Mouse (Mus musculus) adrenal gland, postnatal 36 days (tissue): Measurements from ENCODE around the gene Enpp5. TPM values are rescaled to one million over a fixed set of nuclear protein-coding genes. Genes with fewer than 3 reads are reported as not detected.
A peak's percentile ranks its signal among the peaks of the same experiment; 100 is the strongest.

Source experiments
- DNase-seq, 2 experiments: peaks; one replicate each; pipeline ENCODE4 v3.0.0; 2021; ENCODE audit warnings: mixed read lengths in 1 of 2
- total RNA-seq, 2 experiments: library from RNA; stranded (reverse); gene quantifications; 2 replicates each; pipeline ENCODE4 v1.2.3; 2021

Enpp5 gene
- total RNA-seq, 2 experiments from 2014 or later: 43.7 to 47.0 TPM

DNA sequence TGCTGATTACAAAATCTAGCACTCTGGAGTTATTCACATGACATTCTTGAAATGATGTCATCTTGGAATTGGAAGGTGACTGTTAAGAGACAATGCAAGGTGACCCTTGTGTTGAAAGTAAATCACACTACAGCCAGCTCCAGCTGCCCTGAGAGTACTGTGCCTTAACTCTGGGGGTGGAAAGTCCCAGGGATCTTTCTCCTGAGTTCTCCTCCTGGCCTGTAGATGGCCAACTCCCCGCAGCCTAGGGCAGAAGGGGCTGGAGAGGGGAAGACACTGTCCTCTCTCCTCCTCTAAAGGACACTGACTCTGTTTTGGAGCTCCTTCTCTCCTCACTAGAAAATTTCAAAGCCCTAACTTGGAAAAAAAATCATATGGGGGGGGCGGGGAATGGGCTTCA, 12.9 kb downstream of the Enpp5 start:
- no peak for DNase-seq

DNA sequence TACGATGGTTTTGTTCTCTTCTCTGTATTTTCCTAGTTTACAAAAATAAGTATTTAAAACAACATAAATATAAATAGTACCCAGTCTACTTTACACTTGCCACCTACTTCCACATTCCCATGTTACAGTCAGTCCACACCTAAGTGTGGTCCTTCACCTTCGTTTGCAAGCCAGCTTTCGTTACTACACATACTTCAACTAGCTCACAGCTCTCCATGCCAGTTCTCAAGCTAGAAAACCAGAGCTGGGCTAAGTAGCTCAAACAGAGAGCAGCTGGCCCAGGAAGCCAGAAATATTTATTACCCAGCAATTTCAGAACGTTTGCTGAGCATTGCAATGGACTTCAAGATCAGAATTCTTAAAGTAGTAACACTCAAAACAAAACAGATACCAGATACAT, 21.9 kb downstream of the Enpp5 start:
- no peak for DNase-seq

DNA sequence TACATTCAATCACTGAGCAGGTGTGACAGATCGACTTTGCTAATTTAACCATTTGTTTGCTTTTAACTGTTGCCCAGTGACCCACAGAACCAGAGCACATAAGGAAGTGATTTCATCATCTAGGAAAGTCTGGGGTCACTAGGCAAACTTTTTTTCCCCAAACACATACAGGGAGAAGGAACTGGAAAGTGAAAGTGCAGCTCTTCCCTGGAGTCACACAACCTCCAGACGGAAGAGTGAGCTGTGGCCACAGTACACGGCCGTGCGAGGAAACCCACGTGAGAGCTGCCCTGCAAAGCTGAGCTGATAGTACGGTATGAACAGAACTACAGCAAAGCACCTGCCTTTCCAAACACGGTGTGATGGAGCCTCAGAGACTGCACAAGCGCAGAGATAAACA, 22.3 kb downstream of the Enpp5 start:
- DNase-seq: peak in 1 of 2 experiments; percentile 8

DNA sequence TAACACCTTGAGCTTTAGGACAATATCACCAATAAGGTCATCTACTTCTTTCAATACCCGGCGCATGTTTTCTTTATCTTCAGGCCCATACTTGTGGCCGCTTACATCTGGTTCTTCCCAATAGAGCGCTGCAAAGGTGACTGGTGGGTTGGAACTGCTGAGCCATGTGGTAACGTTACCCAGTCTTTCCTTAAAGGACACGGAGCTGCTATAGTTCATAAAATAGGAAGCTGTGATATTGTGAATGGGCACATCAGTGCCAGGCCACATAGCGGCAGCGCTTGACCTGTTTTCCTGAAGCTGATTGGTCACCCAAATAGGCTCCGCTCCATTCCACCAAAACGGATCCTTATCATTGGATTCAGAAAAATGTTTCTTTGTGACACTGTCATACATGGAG, 23.3 kb downstream of the Enpp5 start:
- no peak for DNase-seq

DNA sequence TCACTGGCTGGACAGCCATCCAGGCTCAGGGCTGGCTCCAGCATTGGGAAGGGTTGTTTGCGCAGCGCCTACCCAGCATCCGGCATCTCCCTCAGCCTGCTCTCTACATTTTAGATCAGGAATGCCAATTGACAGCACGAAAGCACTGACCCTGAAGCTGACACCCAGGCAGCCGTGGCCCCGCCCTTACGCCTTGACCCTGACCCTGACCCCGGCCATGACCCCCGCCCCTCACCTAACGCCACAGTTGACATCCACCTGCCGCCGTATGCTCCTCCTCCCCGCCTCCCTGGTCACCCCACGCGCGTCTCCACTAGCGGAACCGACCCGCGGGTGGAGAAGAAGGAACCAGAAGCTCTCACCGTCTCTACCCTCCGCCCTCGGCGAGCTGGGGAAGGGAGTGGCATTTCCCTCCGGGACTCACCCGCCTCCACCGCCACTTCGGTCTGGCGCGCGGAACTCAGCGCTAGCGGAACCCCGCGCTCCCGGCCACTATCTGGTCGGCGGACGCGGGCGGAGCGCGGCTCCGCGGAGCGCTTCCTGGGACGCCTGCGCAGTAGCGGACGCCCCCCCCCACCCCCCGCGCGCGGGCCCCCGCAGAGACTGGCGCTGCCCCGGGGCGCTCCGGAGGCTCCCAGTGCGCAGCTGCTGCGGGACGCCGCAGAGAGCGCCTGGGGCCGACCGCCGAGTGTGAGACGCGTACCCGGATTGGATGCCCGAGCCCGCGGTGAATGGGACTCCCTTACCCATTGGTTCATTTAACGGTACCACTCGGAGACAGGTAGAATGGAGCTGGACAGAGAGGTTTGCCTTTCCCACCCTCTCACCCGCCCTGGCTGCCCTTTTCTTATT, 26.9 kb downstream of the Enpp5 start, which contains the start of gene Enpp4:
Gene Enpp4 (minus strand): TSS at position 523 of the 852 bp plus-strand sequence.
- peak; percentile 92 to 95 for DNase-seq

DNA sequence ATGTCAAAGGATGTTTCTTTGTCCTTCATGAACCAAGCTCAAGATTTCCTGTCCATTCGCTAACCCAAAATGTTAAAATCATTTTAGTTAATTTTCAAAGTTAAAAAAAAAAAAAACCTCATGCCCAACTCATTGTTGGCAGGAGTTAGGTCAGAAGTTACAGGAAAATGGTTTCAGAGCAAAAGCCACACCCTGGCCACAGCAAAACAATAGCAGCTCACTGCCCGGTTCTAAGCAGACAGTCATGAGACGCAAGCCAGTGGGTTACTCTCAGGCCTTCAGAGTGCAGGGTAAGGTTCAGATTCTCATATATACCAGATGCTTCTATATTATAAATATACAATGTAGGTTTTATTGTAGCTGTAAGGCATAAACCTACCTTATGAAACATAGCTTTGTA, 29.7 kb downstream of the Enpp5 start:
- no peak for DNase-seq

DNA sequence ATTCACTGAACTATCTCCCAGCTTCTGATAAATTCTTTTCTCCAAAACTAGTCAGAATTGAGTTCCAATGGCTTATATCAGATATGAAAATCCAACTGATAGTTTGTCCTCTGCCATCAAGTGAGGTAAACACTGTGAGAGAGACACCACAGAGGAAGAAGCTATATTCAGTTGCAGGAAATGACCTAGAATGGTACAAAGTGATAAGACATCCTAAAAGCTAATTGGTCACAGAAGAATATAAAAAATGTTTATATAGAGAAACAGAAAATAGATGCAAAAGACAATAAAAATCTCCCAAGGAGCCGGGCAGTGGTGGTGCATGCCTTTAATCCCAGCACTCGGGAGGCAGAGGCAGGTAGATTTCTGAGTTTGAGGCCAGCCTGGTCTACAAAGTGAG, 38.0 kb downstream of the Enpp5 start:
- DNase-seq: no peak

DNA sequence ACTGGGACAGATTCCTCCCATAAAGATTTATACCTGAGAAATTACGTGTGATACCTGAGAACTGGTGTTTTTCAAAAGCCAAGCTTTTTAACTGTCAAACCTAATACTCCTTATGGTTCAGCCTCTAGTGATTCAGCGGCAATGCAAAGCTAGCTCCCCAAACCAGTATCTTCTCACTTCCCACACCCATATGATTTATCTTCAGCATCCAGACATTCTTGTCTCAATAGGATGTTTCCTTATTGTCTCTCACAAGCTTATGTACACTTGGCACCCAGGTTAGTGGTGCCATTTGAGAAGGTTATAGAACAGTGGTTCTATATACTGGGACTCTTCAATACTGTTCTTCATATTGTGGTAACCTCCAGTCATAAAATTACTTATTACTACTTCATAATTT, 39.1 kb downstream of the Enpp5 start:
- DNase-seq: no peak

DNA sequence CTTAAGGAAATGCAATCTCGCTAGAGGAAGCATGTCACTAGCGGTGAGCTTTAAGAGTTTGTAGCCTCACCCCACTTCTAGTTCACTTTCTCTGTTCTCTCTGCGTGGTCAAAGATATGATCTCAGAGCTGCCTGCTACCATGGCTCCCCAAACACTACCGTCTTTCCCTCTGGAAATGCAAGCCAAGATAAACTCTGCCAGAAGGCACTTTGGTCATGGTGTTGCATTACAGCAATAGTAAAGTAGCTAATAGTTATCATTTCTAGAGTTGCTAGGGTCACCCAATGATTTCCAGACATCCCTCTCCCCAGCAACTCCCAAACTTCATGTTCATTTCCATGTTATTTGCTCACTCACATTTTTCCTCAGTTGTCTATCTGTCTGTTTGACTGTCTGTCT, 39.6 kb downstream of the Enpp5 start:
- no peak for DNase-seq

DNA sequence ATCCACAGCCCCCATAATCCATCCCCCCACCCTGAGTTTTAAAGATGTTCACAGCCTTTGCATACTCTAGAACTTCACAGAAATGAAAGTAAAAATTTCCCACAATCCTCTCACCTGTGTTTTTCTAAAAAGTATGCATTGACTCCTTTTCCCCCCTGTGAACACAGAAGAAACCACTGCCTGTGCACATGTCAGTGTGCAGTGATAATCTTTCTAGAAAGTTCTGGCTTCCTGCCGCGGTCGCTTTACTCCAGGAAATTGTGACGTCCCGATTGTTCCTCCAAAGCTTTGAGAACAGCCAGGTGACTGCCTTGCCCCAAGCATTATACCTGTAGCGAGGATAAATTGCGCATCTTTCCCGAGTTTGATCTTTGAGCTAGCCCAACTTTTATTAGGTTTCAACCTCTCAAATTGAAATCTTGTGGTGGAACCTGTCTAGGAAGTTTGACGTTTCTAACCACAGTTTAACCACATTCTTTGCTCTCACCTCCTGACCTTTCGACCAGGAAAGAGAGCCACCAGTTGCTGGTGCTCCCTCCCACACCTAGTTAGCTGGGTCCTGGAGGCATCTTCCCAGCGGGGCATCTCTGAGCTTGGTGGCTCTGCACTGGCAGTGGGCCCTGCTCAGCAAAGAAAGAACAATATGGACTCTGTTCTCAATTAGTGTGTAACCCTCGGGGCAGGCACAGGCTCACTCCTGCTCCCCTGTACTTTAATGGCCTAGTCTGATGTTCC, 42.9 kb downstream of the Enpp5 start:
- no peak for DNase-seq

DNA sequence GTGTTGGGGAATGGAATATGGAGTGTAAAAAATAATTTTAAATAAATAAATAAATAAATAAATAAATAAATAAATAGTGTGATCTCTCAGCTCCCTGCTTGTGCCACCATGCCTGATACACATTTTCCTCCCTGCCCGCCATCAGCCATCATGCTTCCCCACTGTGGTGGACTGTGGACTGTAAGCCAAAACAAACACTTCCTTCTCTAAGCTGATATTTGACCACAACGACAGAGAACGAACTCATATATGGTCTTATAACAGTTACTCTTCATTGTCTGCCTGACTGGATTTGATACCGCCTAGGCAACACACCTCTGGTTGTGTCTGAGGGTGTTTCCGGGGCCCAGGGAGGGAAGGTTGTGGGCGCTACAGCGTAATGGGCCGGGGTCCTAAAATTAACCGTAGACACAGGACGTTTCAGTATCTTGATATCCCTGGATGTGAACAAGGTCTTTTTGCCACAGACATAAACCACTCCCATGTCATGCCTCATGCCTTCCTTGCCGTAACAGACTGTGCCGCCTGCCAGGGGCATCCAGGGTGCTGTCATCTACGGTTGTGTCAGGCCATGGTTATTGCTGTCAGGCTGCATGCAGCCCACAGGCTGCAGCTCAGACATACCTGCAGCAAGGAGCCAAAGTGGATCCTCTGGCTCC, 50.6 kb downstream of the Enpp5 start:
- no peak for DNase-seq

DNA sequence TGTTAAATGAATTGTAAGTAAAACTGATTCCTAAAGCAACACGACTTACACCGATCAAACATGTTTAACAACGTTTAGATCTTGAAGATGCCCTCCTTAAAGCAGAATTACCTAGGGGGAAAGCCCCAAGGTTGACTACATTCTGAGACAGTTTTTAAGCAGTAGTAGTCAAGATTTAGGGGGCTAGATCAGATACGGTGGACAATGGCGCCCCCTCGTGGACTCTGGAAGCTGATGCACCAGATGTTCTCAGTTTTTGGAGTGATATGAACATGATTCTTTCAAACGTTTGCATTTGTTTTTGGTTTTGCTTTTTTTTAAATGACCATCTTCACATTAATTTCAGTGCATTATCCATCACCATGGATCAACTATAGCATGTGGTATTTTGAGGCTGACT, 51.8 kb downstream of the Enpp5 start:
- peak; percentile 74 to 80 for DNase-seq

DNA sequence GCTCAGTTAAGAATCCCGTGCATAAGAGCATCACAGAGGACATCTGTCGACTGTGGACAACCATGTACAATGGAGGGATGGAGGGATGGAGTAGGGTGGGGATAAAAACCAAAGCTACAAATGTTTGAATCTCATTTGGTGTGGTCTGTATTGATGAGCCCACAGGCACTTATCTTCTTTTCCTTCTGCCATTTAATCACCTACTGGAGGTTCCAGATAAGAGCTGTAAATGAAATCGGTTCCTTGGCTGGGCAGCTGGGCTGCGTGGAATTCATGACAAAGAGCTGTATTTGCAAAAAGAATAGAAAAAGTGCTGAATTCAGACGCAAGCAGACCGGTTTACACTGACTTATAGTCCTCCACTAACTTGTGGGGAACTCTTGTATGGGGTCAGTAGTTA, 55.5 kb downstream of the Enpp5 start:
- no peak for DNase-seq

DNA sequence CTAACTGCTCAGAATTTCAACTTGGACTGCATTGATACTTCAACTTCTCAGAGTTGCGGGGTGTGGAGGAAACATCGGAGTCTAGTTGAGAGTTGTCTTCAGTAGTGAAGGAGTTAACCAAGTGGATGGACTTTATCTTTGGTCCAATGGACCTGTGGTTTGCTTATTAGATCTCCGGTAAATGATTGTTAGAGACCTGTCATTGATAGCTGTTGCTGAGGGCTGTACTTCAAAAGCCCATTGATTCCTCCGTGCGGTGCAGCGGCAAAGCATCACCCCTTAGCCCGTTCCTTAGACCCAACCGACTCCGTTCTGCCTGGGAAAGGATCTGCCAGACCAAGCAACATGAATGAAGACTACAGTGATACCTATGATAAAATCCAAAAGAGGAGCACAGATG, 55.9 kb downstream of the Enpp5 start:
- DNase-seq: no peak

DNA sequence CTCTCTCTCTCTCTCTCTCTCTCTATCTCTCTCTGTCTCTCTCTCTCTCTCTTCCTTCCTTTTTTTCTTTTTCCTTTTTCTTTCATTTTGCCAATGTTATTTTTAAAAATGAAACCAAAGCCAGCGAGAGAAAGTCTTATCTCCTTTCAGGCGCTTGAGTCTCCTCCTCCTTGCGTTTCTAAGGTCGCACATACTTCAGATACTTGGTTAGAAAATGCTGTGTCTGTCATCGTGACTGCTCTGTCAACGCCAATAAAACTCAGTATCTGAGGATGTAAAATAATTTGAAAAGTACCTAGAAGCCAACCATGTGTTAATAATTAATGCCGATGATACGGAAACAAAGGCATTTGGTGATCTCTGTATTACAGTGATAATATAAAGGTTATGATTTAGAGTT, 57.4 kb downstream of the Enpp5 start:
- DNase-seq: no peak

Other genes starting within 250 kb of the Enpp5 start
- 10 to 100 TPM; 10.2 to 12.8 TPM for gene Enpp4, start 27.0 kb downstream of the Enpp5 start, total RNA-seq
- 10 to 100 TPM; 13.6 to 22.8 TPM for gene Clic5, start 109.8 kb downstream of the Enpp5 start, total RNA-seq